Mouse (Mus musculus) bone marrow, adult 2 months (tissue): Measurements from ENCODE around the gene Gpr152. TPM values are rescaled to one million over a fixed set of nuclear protein-coding genes. Genes with fewer than 3 reads are reported as not detected.

ENCODE experiments used
- H3K27ac ChIP-seq: fragments of 200-500 bp; 2 replicates; pipeline ENCODE4 v1.5.1; 2012; ENCODE audit warnings: low read depth, mild to moderate bottlenecking, control low read depth, inconsistent platforms, low read length; ENCODE audit not compliant: control insufficient read depth, poor library complexity, insufficient read depth
- H3K4me1 ChIP-seq: fragments of 200-500 bp; 2 replicates; pipeline ENCODE4 v1.6.1; 2011; ENCODE audit warnings: low read length; ENCODE audit not compliant: control insufficient read depth, insufficient read depth
- H3K4me3 ChIP-seq: fragments of 200-500 bp; replicated peaks from 2 replicates; pipeline ENCODE3; 2011; ENCODE audit warnings: mild to moderate bottlenecking, low read depth, low read length, control low read depth; ENCODE audit not compliant: control insufficient read depth
- CTCF ChIP-seq: fragments of 200-500 bp; IDR thresholded peaks from 2 replicates; pipeline ENCODE4 v1.5.1; 2011; ENCODE audit warnings: low read length, control low read depth; ENCODE audit not compliant: control insufficient read depth, insufficient read depth
- POLR2A ChIP-seq: fragments of 200-500 bp; IDR thresholded peaks from 2 replicates; pipeline ENCODE4 v1.6.1; 2011; ENCODE audit warnings: low read depth, mild to moderate bottlenecking, control low read depth, low read length, borderline replicate concordance; ENCODE audit not compliant: control insufficient read depth
- WGBS: fragments of 180-500 bp; shearing (Covaris S2); methylation state at CpG from one replicate; pipeline ENCODE4 v1.1.7; 2018; 5-methylcytosine and 5-hydroxymethylcytosine counted together
- polyA plus RNA-seq: library from polyadenylated mRNA; stranded (reverse); fragments of >200 nt; gene quantifications from 2 replicates; pipeline ENCODE4 v1.2.4, GENCODE M21; 2011; ENCODE audit warnings: low replicate concordance; ENCODE audit not compliant: missing spikeins, insufficient read depth, insufficient read length

The Gpr152 gene
- polyA plus RNA-seq, 1 experiment = not detected

DNA sequence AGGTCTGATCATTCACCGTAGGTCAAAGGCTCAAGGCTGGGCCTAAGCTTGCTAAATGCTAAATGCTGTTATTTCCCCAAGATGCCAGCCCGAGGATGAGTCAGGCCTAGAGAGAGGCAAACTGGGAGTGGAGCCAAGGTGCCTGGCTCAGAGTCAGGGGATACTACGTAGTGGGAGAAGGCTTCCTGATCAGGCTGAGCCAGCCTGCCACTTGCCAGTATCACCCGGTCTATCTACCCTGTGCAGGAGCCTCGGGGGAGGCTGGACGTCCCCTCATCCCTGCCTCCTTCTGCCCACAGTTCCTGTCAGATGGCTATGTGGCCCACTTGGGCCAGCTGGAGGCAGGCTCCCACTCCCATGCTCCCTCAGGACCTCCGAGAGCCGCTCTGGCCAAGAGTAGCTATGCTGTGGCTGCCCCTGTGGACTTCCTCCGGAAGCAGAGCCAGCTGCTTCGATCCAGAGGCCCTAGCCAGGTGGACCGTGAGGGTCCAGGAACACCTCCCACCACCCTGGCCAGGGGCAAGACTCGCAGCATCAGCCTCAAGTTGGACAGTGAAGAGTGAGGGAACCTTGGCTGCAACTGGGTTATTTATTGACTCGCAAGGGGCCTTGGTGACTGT, 26.3 kb upstream of the Gpr152 start:
- TF ChIP-seq POLR2A = peak; percentile 57; the same call in 1 of the 2 replicates
- TF ChIP-seq CTCF = no peak
- Histone ChIP-seq H3K4me3 (no peak overlapping the region), H3K27ac (peak overlapping the region; percentile 94), H3K4me1 (peaks cover 24% of the 10 kb centered on the region)
- WGBS = 2% methylated on average over 13 of the region's 13 CpGs

- Histone ChIP-seq H3K4me1 (peaks cover 24% of the 10 kb centered on the region), H3K27ac (peak overlapping the region; percentile 94), H3K4me3 (no peak overlapping the region)
- no peak for TF ChIP-seq POLR2A
- TF ChIP-seq CTCF = no peak
- WGBS = 2% methylated on average over 5 of the region's 5 CpGs
Observed at GRCm38 (mm10) chr19:4113806-4114230, 25.8 kb upstream of the Gpr152 start.

GRCm38 (mm10) chr19:4114551-4114950, 25.0 kb upstream of the Gpr152 start:
- Histone ChIP-seq H3K27ac (peak overlapping the region; percentile 94), H3K4me1 (peaks cover 26% of the 10 kb centered on the region), H3K4me3 (no peak overlapping the region)
- 71% methylated on average over 10 of the region's 10 CpGs for WGBS
- no peak for TF ChIP-seq CTCF
- TF ChIP-seq POLR2A = no peak

DNA sequence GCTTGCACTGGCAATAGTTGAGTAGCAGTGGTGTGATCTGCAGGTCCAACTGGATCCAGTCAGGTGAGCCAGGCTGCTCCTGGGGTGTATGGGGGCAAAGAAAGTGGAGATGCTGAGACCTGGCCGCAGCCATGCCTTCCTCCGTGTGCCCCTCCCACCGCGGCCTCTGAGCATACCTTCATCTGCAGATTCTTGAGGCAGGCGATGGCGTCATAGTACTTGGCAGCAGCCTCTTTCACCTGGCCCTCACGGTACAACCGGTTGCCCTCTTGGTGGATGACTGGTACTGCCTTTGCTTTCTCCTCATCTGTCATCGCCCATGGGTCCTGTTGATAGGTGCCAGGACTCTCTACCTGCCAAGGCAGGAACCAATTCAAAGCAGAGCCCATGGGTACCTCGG, 24.4 kb upstream of the Gpr152 start:
- 96% methylated on average over 10 of the region's 10 CpGs for WGBS
- no peak for TF ChIP-seq POLR2A
- no peak for TF ChIP-seq CTCF
- no peak overlapping the region for H3K27ac ChIP-seq

GRCm38 (mm10) chr19:4115816-4116215, 23.8 kb upstream of the Gpr152 start:
- H3K27ac ChIP-seq = no peak overlapping the region
- H3K4me3 ChIP-seq = no peak overlapping the region
- TF ChIP-seq POLR2A = no peak
- peaks cover 28% of the 10 kb centered on the region for H3K4me1 ChIP-seq
- WGBS = 90% methylated on average over 11 of the region's 11 CpGs

More for the DNA sequence above, 24.4 kb upstream of the Gpr152 start:
- Histone ChIP-seq H3K4me1 (peaks cover 26% of the 10 kb centered on the region), H3K4me3 (no peak overlapping the region)

- TF ChIP-seq CTCF = no peak
- TF ChIP-seq POLR2A = no peak
- 86% methylated on average over 7 of the region's 7 CpGs for WGBS
- peaks cover 24% of the 10 kb centered on the region for H3K4me1 ChIP-seq
- H3K4me3 ChIP-seq = no peak overlapping the region
- H3K27ac ChIP-seq = no peak overlapping the region
Observed at GRCm38 (mm10) chr19:4117006-4117405, 22.6 kb upstream of the Gpr152 start.

DNA sequence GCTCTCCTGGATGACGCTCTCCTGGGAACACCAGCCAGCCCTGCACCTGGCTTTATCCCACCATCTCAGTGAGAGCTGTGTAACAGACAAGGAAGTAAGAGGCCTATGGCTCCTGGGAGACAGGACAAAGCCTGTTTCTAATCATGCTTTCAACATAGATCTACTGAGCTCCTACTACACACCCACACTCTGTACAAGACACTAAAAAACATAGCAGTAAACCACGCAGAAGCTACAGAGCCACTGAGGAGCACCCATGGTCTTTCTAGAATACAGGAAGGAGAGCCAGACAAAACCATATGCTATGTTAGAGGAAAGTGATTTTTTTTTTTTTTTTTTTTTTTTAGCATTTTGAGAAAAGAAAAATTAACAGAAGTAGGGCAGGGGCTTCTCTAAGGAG, 21.2 kb upstream of the Gpr152 start:
- 82% methylated on average over 2 of the region's 2 CpGs for WGBS
- Histone ChIP-seq H3K4me1 (peaks cover 12% of the 10 kb centered on the region), H3K27ac (no peak overlapping the region)

DNA sequence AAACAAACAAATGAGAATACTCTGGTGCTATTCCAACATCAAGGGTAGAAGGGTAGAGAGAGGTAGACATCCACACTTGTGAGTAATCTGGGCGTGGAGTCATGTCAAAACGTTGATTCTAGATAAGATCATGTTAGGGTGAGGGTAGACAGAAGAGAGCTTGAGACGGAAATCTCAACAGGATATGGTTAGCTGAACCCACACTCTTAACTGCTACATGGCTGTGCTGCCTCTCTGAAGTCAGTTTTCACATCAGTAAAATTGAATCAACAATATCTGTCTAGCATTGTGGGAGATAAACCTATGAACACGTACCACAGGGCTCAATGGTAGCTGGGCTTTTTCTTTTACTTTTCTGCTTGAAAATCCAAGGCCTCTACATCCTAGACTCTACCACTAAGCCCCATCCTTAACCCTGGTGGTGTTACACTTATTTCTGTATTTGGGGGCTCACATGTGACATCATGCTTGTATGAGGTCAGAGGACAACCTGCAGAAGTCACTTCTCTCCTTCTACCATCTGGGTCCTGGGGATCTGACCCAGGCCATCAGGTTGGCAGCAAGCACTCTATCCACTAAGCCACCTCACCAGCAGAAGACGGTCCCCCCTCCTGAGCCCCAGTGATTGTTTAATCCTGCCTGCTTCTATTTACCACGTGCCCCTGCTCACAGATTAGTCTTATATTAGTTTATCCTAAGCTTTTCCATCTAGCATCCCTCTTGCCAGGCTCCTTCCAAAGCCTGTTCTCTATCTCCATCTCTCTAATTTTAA, 19.7 kb upstream of the Gpr152 start:
- peak overlapping the region; percentile 48; the same call in 1 of the 2 replicates for H3K27ac ChIP-seq
- H3K4me1 ChIP-seq = peaks cover 10% of the 10 kb centered on the region

More for the DNA sequence above, 21.2 kb upstream of the Gpr152 start:
- H3K4me3 ChIP-seq = no peak overlapping the region
- TF ChIP-seq POLR2A (no peak), CTCF (no peak)

More for the DNA sequence above, 19.7 kb upstream of the Gpr152 start:
- 35% methylated on average over 6 of the region's 6 CpGs for WGBS
- no peak overlapping the region for H3K4me3 ChIP-seq
- TF ChIP-seq POLR2A = no peak
- no peak for TF ChIP-seq CTCF
